Mouse (Mus musculus): ENCODE measurements around the gene Ect2l. TPM values are rescaled to one million over a fixed set of nuclear protein-coding genes. Genes with fewer than 3 reads are reported as not detected.

Gene Ect2l
- polyA plus RNA-seq, 2 experiments = 1.0 to 1.5 TPM

GRCm38 (mm10) chr10:18082772-18083171, 127.9 kb downstream of the Ect2l start:
- H3K4me3 ChIP-seq (replicated peaks; ENCODE audit: low read length) = no peak overlapping the region
- H3K9me3 ChIP-seq (ENCODE audit: control insufficient read depth, low read length) = no peaks in the 10 kb centered on the region
- H3K4me1 ChIP-seq (ENCODE audit: control insufficient read depth, insufficient read depth, low read length) = no peaks in the 10 kb centered on the region
- no peak overlapping the region for H3K27ac ChIP-seq (replicated peaks; ENCODE audit: low read depth, low read length)
- no peak overlapping the region for H3K9ac ChIP-seq (ENCODE audit: low read depth, low read length, severe bottlenecking)
- 84% methylated on average over 6 of the region's 6 CpGs for WGBS
- H3K27me3 ChIP-seq (ENCODE audit: control insufficient read depth, insufficient read depth, low read length) = no peaks in the 10 kb centered on the region
- no peak for TF ChIP-seq POLR2A (IDR thresholded peaks at IDR 0.05; ENCODE audit: borderline replicate concordance, extremely low read depth, insufficient read depth, insufficient read length)
- H3K36me3 ChIP-seq (ENCODE audit: control insufficient read depth, insufficient read depth, low read length) = no peaks in the 10 kb centered on the region
- no peak for ATAC-seq (ENCODE audit: low FRiP score, low read depth)
- no peak overlapping the region for H3K4me2 ChIP-seq (replicated peaks; ENCODE audit: low read depth, low read length, severe bottlenecking)
- DNase-seq (ENCODE audit: low spot score) = no peak

- Histone ChIP-seq H3K9ac (ENCODE audit: low read depth, low read length, severe bottlenecking) (no peak overlapping the region), H3K36me3 (ENCODE audit: control insufficient read depth, insufficient read depth, low read length) (no peaks in the 10 kb centered on the region), H3K4me3 (replicated peaks; ENCODE audit: low read length) (no peak overlapping the region), H3K9me3 (ENCODE audit: control insufficient read depth, low read length) (no peaks in the 10 kb centered on the region), H3K4me2 (replicated peaks; ENCODE audit: low read depth, low read length, severe bottlenecking) (no peak overlapping the region), H3K27me3 (ENCODE audit: control insufficient read depth, insufficient read depth, low read length) (no peaks in the 10 kb centered on the region), H3K4me1 (ENCODE audit: control insufficient read depth, insufficient read depth, low read length) (no peaks in the 10 kb centered on the region), H3K27ac (replicated peaks; ENCODE audit: low read depth, low read length) (no peak overlapping the region)
- TF ChIP-seq POLR2A (IDR thresholded peaks at IDR 0.05; ENCODE audit: borderline replicate concordance, extremely low read depth, insufficient read depth, insufficient read length) = no peak
- ATAC-seq (ENCODE audit: low FRiP score, low read depth) (no peak), DNase-seq (ENCODE audit: low spot score) (no peak)
- 71% methylated on average over 1 of the region's 1 CpGs for WGBS
Measured at GRCm38 (mm10) chr10:18081536-18081935, 129.2 kb downstream of the Ect2l start.

Other genes with a start within 250 kb of the Ect2l start
- gene Abracl, start 187.6 kb downstream of the Ect2l start, polyA plus RNA-seq (2012; rRNA removed) = 56.5 and 92.6 TPM in 2 replicates
- 147 and 162 TPM in 2 replicates for gene Abracl, start 187.6 kb downstream of the Ect2l start, polyA plus RNA-seq (2014; fragmentation: Nextera tagmentation; extraction: Ambion mirVana)
- 82.3 and 90.0 TPM in 2 replicates for gene Reps1, start 155.0 kb downstream of the Ect2l start, polyA plus RNA-seq (2012; rRNA removed)
- gene Reps1, start 155.0 kb downstream of the Ect2l start, polyA plus RNA-seq (2014; fragmentation: Nextera tagmentation; extraction: Ambion mirVana) = 31.8 and 43.6 TPM in 2 replicates
- gene Ccdc28a, start 24.1 kb upstream of the Ect2l start, polyA plus RNA-seq (2012; rRNA removed) = 20.6 and 20.8 TPM in 2 replicates
- gene Ccdc28a, start 24.1 kb upstream of the Ect2l start, polyA plus RNA-seq (2014; fragmentation: Nextera tagmentation; extraction: Ambion mirVana) = 13.0 and 14.6 TPM in 2 replicates
- 16.6 and 18.8 TPM in 2 replicates for gene Nhsl1, start 108.1 kb upstream of the Ect2l start, polyA plus RNA-seq (2012; rRNA removed)
- gene Nhsl1, start 108.1 kb upstream of the Ect2l start, polyA plus RNA-seq (2014; fragmentation: Nextera tagmentation; extraction: Ambion mirVana) = 13.4 and 14.5 TPM in 2 replicates